In the genomic region with DNA sequence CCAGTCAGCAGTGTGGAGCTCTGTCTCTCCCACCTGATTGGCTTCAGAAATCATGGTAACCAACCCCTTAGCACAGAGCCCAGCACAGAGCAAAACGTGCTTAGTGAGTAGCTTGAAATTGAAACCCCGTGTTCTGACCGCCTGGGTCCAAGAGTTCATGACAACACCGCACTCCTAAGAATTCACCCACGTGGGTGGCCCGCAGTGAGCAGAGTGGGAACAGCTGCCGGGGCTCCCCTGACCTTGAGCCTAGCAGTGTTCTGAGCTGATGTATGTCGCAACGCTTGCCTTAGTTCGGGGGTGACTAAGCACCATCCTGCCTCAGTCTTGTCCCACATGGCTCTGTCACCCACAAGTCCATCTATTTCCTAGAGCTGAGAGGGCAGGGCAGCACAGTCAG, we compare ENCODE assay signal across 11 mouse cellular contexts. TPM values are rescaled to one million over a fixed set of nuclear protein-coding genes. Genes with fewer than 3 reads are reported as not detected.
DNase-seq lines count a peak whose midpoint lies in the region; ATAC-seq and TF ChIP-seq lines count a peak whose summit lies in the region.
"Had no signal": no experiment of that assay in that cellular context is flagged by ENCODE, and none has a peak within 500 bp of the region (broad histone marks: within the 10 kb centered on the region; RNA-seq: fewer than 3 reads in every experiment).

No protein-coding gene starts in this region.

- no peaks in the 10 kb centered on the region for H3K27me3 ChIP-seq in G1E (ENCODE audit: insufficient read depth, low read length)
- H3K27me3 ChIP-seq in liver, adult 2 months (ENCODE audit: control insufficient read depth, insufficient read depth, low read length), result no peaks in the 10 kb centered on the region

- TF ChIP-seq CTCF in G1E (IDR thresholded peaks at IDR 0.05; ENCODE audit: low read depth, low read length), result no peak
- TF ChIP-seq CTCF in liver, adult 2 months (IDR thresholded peaks at IDR 0.05; ENCODE audit: low read depth, low read length), result 0 out of 2 replicates have a peak, but pooled peaks have one; percentile 1

- DNase-seq in G1E (ENCODE audit: low spot score), result no peak
- DNase-seq in adrenal gland, adult 8-10 months, result peak; percentile 66
- DNase-seq in liver, adult 2 months (ENCODE audit: extremely low read depth, low read depth, low spot score), result peak; percentile 88
- peak; percentile 29 to 50 for DNase-seq in lung, postnatal 4 days
- no peak for DNase-seq in right cerebral cortex, postnatal 4 days
- no peak for DNase-seq in retina, postnatal 1 day
- DNase-seq in testis, postnatal 10 days (ENCODE audit: low spot score), result no peak
- DNase-seq: gastrocnemius, postnatal 25 days; thymus, postnatal 14 days had no signal

- ATAC-seq in G1E (ENCODE audit: extremely low read depth, insufficient number of reproducible peaks, low FRiP score, poor library complexity, severe bottlenecking), result no peak

- H3K9me3 ChIP-seq in G1E (replicated peaks), result no peaks in the 10 kb centered on the region
- H3K9me3 ChIP-seq: forebrain, embryonic 10.5 days had no signal

- H3K9ac ChIP-seq in liver, adult 2 months (ENCODE audit: low read depth, low read length), result no peak overlapping the region
- H3K9ac ChIP-seq: liver, embryonic 14.5 days had no signal

- H3K4me3 ChIP-seq in G1E (ENCODE audit: low read depth, low read length), result peak overlapping the region; percentile 0; the same call in 1 of the 2 replicates
- no peak overlapping the region for H3K4me3 ChIP-seq in liver, adult 2 months (ENCODE audit: insufficient read depth, low read depth, low read length)
- H3K4me3 ChIP-seq: forebrain, embryonic 10.5 days had no signal

- peak overlapping the region; percentile 78 for H3K27ac ChIP-seq in liver, adult 2 months (replicated peaks; ENCODE audit: insufficient read depth, low read depth, low read length)
- H3K27ac ChIP-seq: forebrain, embryonic 10.5 days; liver, embryonic 14.5 days had no signal

- peaks cover 52% of the 10 kb centered on the region for H3K4me1 ChIP-seq in G1E (ENCODE audit: insufficient read depth, low read depth, low read length)
- H3K4me1 ChIP-seq in liver, adult 2 months (ENCODE audit: control insufficient read depth, insufficient read depth, low read length), result peaks cover 2% of the 10 kb centered on the region; the same call in 1 of the 2 replicates

- peaks cover 15% of the 10 kb centered on the region for H3K36me3 ChIP-seq in G1E (replicated peaks)
- H3K36me3 ChIP-seq in liver, adult 2 months (ENCODE audit: control insufficient read depth, insufficient read depth, low read length), result no peaks in the 10 kb centered on the region
- H3K36me3 ChIP-seq: forebrain, embryonic 10.5 days had no signal

- H3K79me2 ChIP-seq in liver, adult 2 months (ENCODE audit: control insufficient read depth, insufficient read depth, low read length), result peaks cover 4% of the 10 kb centered on the region; the same call in 1 of the 2 replicates

- no peak for TF ChIP-seq POLR2A in liver, adult 2 months (IDR thresholded peaks at IDR 0.05; ENCODE audit: extremely low read depth, insufficient read depth, low read length)

- 18% methylated on average over 10 of the region's 10 CpGs for WGBS in liver, adult 2 months

RNA-seq across cellular contexts. Expression of a gene that starts 2.9 kb away (rescaled TPM):
- total RNA-seq in G1E (2014; fragmentation: Nextera tagmentation) (17.9 and 28.3 TPM in 2 replicates), G1E (2017) (8.9 and 11.0 TPM in 2 replicates)
- polyA plus RNA-seq in G1E (2012), result 17.2 and 18.0 TPM in 2 replicates
- 1 to 10 TPM; 1.8 to 6.1 (median 3.3) TPM for total RNA-seq in adrenal gland, adult 8-10 months (2022)
- total RNA-seq in liver, adult 2 months (2014; rRNA removed), result 17.1 and 22.2 TPM in 2 replicates
- 36.8 and 40.2 TPM in 2 replicates for polyA plus RNA-seq in liver, adult 2 months (2012; rRNA removed)

RNA-seq across cellular contexts. Expression of a gene that starts 44.5 kb away (rescaled TPM):
- total RNA-seq in G1E (2014; fragmentation: Nextera tagmentation), result 81.3 and 92.0 TPM in 2 replicates
- total RNA-seq in G1E (2017), result 128 and 130 TPM in 2 replicates
- 52.7 and 54.1 TPM in 2 replicates for polyA plus RNA-seq in G1E (2012)
- 10 to 100 TPM; 54.5 to 66.7 (median 63.1) TPM for total RNA-seq in adrenal gland, adult 8-10 months (2022)
- 26.0 and 29.1 TPM in 2 replicates for total RNA-seq in liver, adult 2 months (2014; rRNA removed)
- 17.1 and 21.6 TPM in 2 replicates for polyA plus RNA-seq in liver, adult 2 months (2012; rRNA removed)

RNA-seq across cellular contexts. Expression of a gene that starts 47.4 kb away (rescaled TPM):
- total RNA-seq in G1E (2014; fragmentation: Nextera tagmentation) (not detected in 2 replicates), G1E (2017) (0.06 and 0.16 TPM in 2 replicates)
- 0.15 and 0.39 TPM in 2 replicates for polyA plus RNA-seq in G1E (2012)
- total RNA-seq in adrenal gland, adult 8-10 months (2022), result 10 to 100 TPM; 15.8 to 35.1 (median 27.8) TPM
- total RNA-seq in liver, adult 2 months (2014; rRNA removed), result 2.8 and 3.0 TPM in 2 replicates
- polyA plus RNA-seq in liver, adult 2 months (2012; rRNA removed), result 0.73 and 1.2 TPM in 2 replicates

Comparison
In these comparisons a context has a peak if more than half of its experiments do, and no peak if none do; other contexts are left out.
1. DNase-seq: peak in adrenal gland, adult 8-10 months (single experiment), liver, adult 2 months (single experiment) and lung, postnatal 4 days (2 of 2); none in G1E (single experiment), right cerebral cortex, postnatal 4 days (single experiment), retina, postnatal 1 day (single experiment) and testis, postnatal 10 days (single experiment).